Mouse (Mus musculus) midbrain, embryonic 11.5 days (tissue): Measurements from ENCODE around the gene Akap2. TPM values are rescaled to one million over a fixed set of nuclear protein-coding genes. Genes with fewer than 3 reads are reported as not detected.

ENCODE experiments used
- ATAC-seq: fragments of 200-750 bp; cut with Nextera tagmentation; 2 replicates; pipeline ENCODE4 v1.8.0; 2017; ENCODE audit warnings: moderate TSS enrichment, moderate library complexity; ENCODE audit not compliant: low FRiP score
- DNase-seq: peaks from one replicate; pipeline ENCODE4 v3.0.0; 2015; ENCODE audit warnings: low spot score; ENCODE audit errors: missing footprints
- H3K27ac ChIP-seq: fragments of 300-500 bp; sonication (generic); 2 replicates; pipeline ENCODE4 v1.5.1; 2014; ENCODE audit warnings: low read depth, low read length
- H3K27me3 ChIP-seq: fragments of 300-500 bp; sonication (generic); 2 replicates; pipeline ENCODE4 v1.6.1; 2014; ENCODE audit warnings: mild to moderate bottlenecking, low read length, moderate library complexity, mixed read lengths; ENCODE audit not compliant: control insufficient read depth, insufficient read depth
- H3K36me3 ChIP-seq: fragments of 300-500 bp; sonication (generic); 2 replicates; pipeline ENCODE4 v1.6.1; 2014; ENCODE audit warnings: mild to moderate bottlenecking, low read length, moderate library complexity, mixed read lengths; ENCODE audit not compliant: control insufficient read depth, insufficient read depth
- H3K4me1 ChIP-seq: fragments of 300-500 bp; sonication (generic); 2 replicates; pipeline ENCODE4 v1.6.1; 2014; ENCODE audit warnings: low read length; ENCODE audit not compliant: control insufficient read depth, insufficient read depth
- H3K4me2 ChIP-seq: fragments of 300-500 bp; sonication (generic); 2 replicates; pipeline ENCODE4 v1.6.1; 2014; ENCODE audit warnings: mild to moderate bottlenecking, moderate library complexity
- H3K4me3 ChIP-seq: fragments of 300-500 bp; sonication (generic); 2 replicates; pipeline ENCODE4 v1.5.1; 2014; ENCODE audit warnings: low read depth, low read length
- H3K9ac ChIP-seq: fragments of 300-500 bp; sonication (generic); 2 replicates; pipeline ENCODE4 v1.6.1; 2014; ENCODE audit warnings: low read length
- H3K9me3 ChIP-seq: fragments of 300-500 bp; sonication (generic); 2 replicates; pipeline ENCODE4 v1.6.1; 2016; ENCODE audit warnings: low read length; ENCODE audit not compliant: control insufficient read depth
- WGBS: fragments of 180-500 bp; shearing (Covaris S2); extraction: QIAGEN DNeasy Blood & Tissue Kit; methylation state at CpG from one replicate; pipeline ENCODE4 v1.1.7; 2014; 5-methylcytosine and 5-hydroxymethylcytosine counted together
- polyA plus RNA-seq: library from polyadenylated mRNA; unstranded; fragments of >200 nt; fragmentation: Nextera tagmentation; extraction: Ambion mirVana; gene quantifications from 2 replicates; pipeline ENCODE4 v1.2.1, GENCODE M21; 2014

Gene Akap2
- polyA plus RNA-seq, 1 experiment from 2014 or later: 17.9 TPM

DNA sequence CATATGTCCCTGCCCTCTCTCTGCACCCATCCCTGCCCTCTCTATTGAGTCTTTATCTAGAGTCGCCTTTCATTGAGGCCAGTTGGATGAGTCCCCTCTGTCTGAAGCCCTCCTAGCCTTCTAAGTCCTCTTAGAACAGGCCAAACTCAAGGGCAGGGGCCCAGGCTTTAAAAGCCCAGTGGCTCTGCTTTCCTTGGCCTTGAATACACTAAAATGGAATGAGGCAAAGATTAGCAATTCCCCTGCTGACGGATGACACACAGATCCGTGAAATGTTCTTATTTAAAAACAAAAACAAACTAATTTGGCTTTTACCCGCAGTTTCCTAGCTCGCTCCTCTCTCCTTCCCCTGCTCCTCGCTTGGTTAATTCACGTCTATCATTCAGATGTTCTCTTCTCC lies 45.0 kb downstream of the Akap2 start:
- Histone ChIP-seq H3K36me3 (no peaks in the 10 kb centered on the region), H3K27me3 (no peaks in the 10 kb centered on the region), H3K4me1 (peaks cover 7% of the 10 kb centered on the region), H3K9me3 (no peaks in the 10 kb centered on the region), H3K4me2 (no peak overlapping the region), H3K9ac (no peak overlapping the region), H3K4me3 (no peak overlapping the region), H3K27ac (no peak overlapping the region)
- no peak for ATAC-seq
- 46% methylated on average over 7 of the region's 7 CpGs for WGBS
- no peak for DNase-seq

DNA sequence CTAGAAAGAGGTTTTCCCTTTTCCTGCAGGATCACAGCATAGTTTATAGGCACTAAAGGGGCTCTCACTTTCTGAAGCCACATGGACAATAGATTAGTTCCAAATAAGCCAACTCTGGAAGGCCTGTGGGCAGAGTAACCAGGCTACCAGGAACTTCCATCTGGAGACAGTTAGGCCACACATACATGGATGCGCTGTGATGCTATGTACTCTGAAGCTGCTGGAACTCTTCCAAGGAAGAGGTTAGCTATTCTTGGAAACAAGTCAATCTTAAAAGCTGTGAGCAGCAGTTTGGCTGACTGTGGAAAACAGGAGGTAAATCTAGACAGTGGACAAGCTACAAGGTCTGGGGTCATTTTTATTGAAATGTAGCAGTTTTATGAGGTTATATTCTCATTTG lies 46.9 kb downstream of the Akap2 start:
- Histone ChIP-seq H3K36me3 (no peaks in the 10 kb centered on the region), H3K4me2 (no peak overlapping the region), H3K9ac (no peak overlapping the region), H3K9me3 (no peaks in the 10 kb centered on the region), H3K4me3 (no peak overlapping the region), H3K27me3 (no peaks in the 10 kb centered on the region), H3K27ac (no peak overlapping the region), H3K4me1 (peaks cover 7% of the 10 kb centered on the region)
- ATAC-seq (no peak), DNase-seq (no peak)
- 84% methylated on average over 1 of the region's 1 CpGs for WGBS

DNA sequence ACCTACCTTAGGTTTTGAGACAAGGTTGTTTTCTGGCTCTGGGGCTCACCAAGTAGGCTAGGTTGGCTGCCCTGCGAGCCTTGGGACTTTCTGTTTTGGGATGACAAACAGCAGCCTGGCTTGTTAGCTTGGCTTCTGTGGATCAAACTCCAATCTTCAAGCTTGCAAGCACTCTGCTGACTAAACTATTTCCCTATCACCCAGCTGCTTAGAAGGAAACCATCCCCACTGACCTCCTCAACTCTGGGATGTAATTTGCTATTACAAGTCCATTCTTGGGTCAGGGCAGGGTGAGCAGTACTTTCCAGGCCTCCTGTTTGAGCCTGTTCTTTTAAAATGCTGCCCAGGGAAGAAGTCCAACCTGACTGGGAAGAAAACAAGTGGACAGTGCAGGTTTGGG lies 47.5 kb downstream of the Akap2 start:
- Histone ChIP-seq H3K4me1 (peaks cover 7% of the 10 kb centered on the region), H3K27me3 (no peaks in the 10 kb centered on the region), H3K4me2 (no peak overlapping the region), H3K9ac (no peak overlapping the region), H3K27ac (no peak overlapping the region), H3K4me3 (no peak overlapping the region), H3K36me3 (no peaks in the 10 kb centered on the region), H3K9me3 (no peaks in the 10 kb centered on the region)
- ATAC-seq: no peak
- DNase-seq: no peak
- 85% methylated on average over 1 of the region's 1 CpGs for WGBS

GRCm38 (mm10) chr4:57765806-57766205 lies 48.3 kb downstream of the Akap2 start:
- H3K27me3 ChIP-seq: no peaks in the 10 kb centered on the region
- DNase-seq (peak; percentile 92), ATAC-seq (peak; percentile 55; the same call in 1 of the 2 replicates)
- H3K4me1 ChIP-seq: peaks cover 7% of the 10 kb centered on the region
- no peak overlapping the region; the same call in 1 of the 2 replicates for H3K27ac ChIP-seq
- WGBS: 3% methylated on average over 4 of the region's 4 CpGs
- no peak overlapping the region for H3K4me3 ChIP-seq
- H3K4me2 ChIP-seq: no peak overlapping the region
- no peaks in the 10 kb centered on the region for H3K9me3 ChIP-seq
- no peaks in the 10 kb centered on the region for H3K36me3 ChIP-seq
- H3K9ac ChIP-seq: no peak overlapping the region

DNA sequence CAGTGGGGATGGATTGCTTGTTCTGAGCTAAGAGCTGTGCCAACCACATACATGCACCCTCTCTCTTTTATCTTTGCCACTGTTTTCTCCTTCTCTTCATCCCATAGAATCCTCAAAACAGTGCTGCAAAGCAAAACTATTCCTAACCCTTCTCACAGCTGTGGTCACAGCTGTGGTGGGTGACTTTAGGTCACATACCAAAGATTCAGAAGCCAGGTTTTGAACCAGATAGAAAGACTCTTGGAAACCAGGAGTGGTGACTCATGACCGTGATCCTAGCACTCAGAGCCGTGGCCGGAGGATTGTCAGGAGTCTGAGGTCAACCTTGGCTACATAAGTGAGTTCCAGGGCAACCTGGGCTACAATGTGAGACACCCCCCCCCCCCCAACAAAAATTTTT lies 51.5 kb downstream of the Akap2 start:
- Histone ChIP-seq H3K4me3 (no peak overlapping the region), H3K27me3 (no peaks in the 10 kb centered on the region), H3K27ac (no peak overlapping the region), H3K36me3 (no peaks in the 10 kb centered on the region), H3K4me2 (no peak overlapping the region), H3K9ac (no peak overlapping the region), H3K9me3 (no peaks in the 10 kb centered on the region), H3K4me1 (peaks cover 7% of the 10 kb centered on the region)
- DNase-seq: no peak
- ATAC-seq: no peak
- 87% methylated on average over 3 of the region's 3 CpGs for WGBS

DNA sequence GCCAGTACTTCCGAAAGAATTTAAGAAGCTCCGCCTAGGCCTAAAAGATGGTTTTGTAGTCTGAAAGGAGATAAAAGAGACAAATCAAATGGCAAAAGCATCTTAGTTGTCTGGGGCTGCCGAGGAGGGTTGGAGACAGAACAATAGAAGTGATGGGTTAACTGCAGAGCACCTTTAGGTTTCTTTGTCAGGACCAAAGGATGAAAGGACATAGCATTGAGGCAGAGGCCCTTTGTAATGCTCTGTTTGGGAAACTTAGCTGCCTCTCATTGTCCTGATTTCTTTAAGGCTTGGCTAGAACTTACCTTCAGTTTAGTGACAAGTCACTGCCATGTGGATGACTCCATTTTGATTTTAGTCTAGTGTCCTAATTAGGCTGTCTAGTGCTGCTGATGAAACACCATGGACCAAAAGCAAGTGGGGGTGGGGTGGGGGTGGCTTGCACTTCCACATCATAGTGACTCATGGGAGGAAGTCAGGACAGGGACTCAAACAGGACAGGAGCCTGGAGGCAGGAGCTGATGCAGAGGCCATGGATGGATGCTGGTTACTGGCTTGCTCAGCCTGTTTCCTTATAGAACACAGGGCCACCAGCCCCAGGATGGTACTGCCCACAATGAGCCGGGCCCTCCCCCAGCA lies 52.8 kb downstream of the Akap2 start:
- no peaks in the 10 kb centered on the region for H3K27me3 ChIP-seq
- DNase-seq: no peak
- no peak overlapping the region for H3K4me2 ChIP-seq
- no peak overlapping the region for H3K27ac ChIP-seq
- H3K4me3 ChIP-seq: no peak overlapping the region
- H3K9me3 ChIP-seq: no peaks in the 10 kb centered on the region
- H3K36me3 ChIP-seq: no peaks in the 10 kb centered on the region
- H3K4me1 ChIP-seq: peaks cover 7% of the 10 kb centered on the region
- 40% methylated on average over 4 of the region's 4 CpGs for WGBS
- ATAC-seq: no peak
- no peak overlapping the region for H3K9ac ChIP-seq

GRCm38 (mm10) chr4:57771558-57772219 lies 54.2 kb downstream of the Akap2 start:
- no peak for DNase-seq
- Histone ChIP-seq H3K36me3 (no peaks in the 10 kb centered on the region), H3K9me3 (no peaks in the 10 kb centered on the region), H3K27ac (no peak overlapping the region), H3K4me3 (no peak overlapping the region), H3K27me3 (no peaks in the 10 kb centered on the region), H3K4me2 (no peak overlapping the region), H3K4me1 (no peaks in the 10 kb centered on the region), H3K9ac (no peak overlapping the region)
- WGBS: 92% methylated on average over 2 of the region's 2 CpGs
- no peak for ATAC-seq

DNA sequence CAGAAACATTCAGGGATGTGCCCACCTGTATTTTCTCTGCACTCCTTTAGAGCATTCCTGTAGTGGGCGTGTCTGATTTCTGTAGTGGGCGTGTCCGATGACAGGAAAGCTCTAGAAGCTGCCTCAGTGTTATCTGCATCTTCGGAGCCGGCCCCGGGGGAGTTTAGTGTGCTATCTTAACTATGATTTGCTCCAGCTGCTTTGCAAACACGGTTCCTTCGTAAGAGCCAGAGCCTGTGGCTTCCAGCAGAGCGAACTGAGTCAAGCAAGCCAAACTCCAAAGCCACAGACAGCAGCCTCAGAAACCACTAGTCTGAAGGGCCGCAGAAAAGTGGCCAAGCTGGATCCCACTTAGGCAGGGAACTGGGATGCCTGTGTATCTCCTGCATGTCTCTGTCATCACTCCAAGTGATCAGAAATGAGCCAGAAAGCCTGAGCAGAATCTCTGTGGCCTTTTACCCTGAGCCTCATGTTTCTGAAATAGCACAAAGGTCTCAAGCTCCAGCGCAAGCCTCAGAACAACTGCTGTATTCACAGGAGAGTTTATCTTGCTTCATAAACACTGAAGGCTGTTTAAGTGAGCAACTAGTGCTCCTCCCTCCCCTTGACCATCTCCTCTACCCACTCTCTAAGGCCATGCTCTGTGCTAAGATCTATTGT lies 55.5 kb downstream of the Akap2 start:
- H3K4me3 ChIP-seq: no peak overlapping the region
- no peaks in the 10 kb centered on the region for H3K9me3 ChIP-seq
- no peaks in the 10 kb centered on the region for H3K4me1 ChIP-seq
- H3K36me3 ChIP-seq: no peaks in the 10 kb centered on the region
- ATAC-seq: no peak
- H3K27me3 ChIP-seq: no peaks in the 10 kb centered on the region
- DNase-seq: no peak
- H3K9ac ChIP-seq: no peak overlapping the region
- no peak overlapping the region for H3K27ac ChIP-seq
- WGBS: 62% methylated on average over 11 of the region's 11 CpGs
- H3K4me2 ChIP-seq: no peak overlapping the region

- ATAC-seq: no peak
- H3K4me2 ChIP-seq: no peak overlapping the region
- WGBS: 63% methylated on average over 4 of the region's 4 CpGs
Measured at GRCm38 (mm10) chr4:57774517-57774916, 57.1 kb downstream of the Akap2 start.

More at GRCm38 (mm10) chr4:57774517-57774916, 57.1 kb downstream of the Akap2 start:
- DNase-seq: no peak
- no peaks in the 10 kb centered on the region for H3K36me3 ChIP-seq
- no peaks in the 10 kb centered on the region for H3K4me1 ChIP-seq
- no peaks in the 10 kb centered on the region for H3K9me3 ChIP-seq
- no peak overlapping the region for H3K27ac ChIP-seq
- no peak overlapping the region for H3K4me3 ChIP-seq
- no peak overlapping the region for H3K9ac ChIP-seq
- H3K27me3 ChIP-seq: no peaks in the 10 kb centered on the region
